Mouse (Mus musculus): ENCODE results near the gene Zbtb26. TPM values are rescaled to one million over a fixed set of nuclear protein-coding genes. Genes with fewer than 3 reads are reported as not detected.

Gene Zbtb26
- total RNA-seq, 2 experiments from 2014 or later = 4.3 to 6.3 TPM

Other genes starting within 250 kb of the Zbtb26 start
- not detected for gene Olfr366, start 231.6 kb downstream of the Zbtb26 start, total RNA-seq (2021)
- gene Olfr368, start 116.6 kb downstream of the Zbtb26 start, total RNA-seq (2021) = not detected
- 10 to 100 TPM; 22.4 to 25.9 TPM for gene Pdcl, start 83.8 kb downstream of the Zbtb26 start, total RNA-seq (2021)
- 10 to 100 TPM; 34.7 to 34.8 TPM for gene Rc3h2, start 20.2 kb downstream of the Zbtb26 start, total RNA-seq (2021)
- gene Zbtb6, start within 50 bp of the Zbtb26 start, total RNA-seq (2021) = 1 to 10 TPM; 4.2 to 4.8 TPM
- 10 to 100 TPM; 40.8 to 46.5 TPM for gene Rabgap1, start 144 bp upstream of the Zbtb26 start, total RNA-seq (2021)
- under 1 TPM; 0.53 to 0.62 TPM for gene Gpr21, start 73.2 kb upstream of the Zbtb26 start, total RNA-seq (2021)